ENCODE assay signal across 20 mouse cellular contexts in the genomic region with DNA sequence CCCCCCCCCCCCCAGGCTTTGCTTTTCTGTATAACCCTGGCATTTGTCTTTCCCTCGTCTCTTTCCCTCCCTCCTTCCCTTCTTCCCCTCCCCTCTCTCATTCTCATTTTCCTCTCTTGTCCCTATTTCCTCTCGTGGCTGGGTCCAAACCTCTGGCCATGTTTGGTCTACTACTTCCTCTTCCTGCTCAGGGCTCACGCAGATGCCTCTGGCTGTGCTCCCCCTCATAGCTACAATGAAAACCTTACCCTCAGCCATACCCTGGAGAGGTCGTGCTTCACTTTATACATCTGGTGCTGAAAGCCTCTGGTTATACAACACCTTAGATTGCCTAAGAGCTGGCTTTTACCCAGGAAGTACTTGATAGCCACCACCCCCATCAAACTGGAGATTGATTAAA. TPM values are rescaled to one million over a fixed set of nuclear protein-coding genes. Genes with fewer than 3 reads are reported as not detected.
DNase-seq lines count a peak whose midpoint lies in the region; ATAC-seq lines count a peak whose summit lies in the region.
"Had no signal": no experiment of that assay in that cellular context is flagged by ENCODE, and none has a peak within 500 bp of the region (broad histone marks: within the 10 kb centered on the region; RNA-seq: fewer than 3 reads in every experiment).

No protein-coding gene starts in this region.

- no peak for ATAC-seq in cerebellum, adult (ENCODE audit: insufficient number of reproducible peaks, low FRiP score, low TSS enrichment)
- peak; percentile 12; the same call in 1 of the 2 replicates for ATAC-seq in granulocyte monocyte progenitor cell, adult 5-6 weeks (replicated peaks; ENCODE audit: poor library complexity, severe bottlenecking)
- ATAC-seq: activated CD4-positive, CD25-positive, alpha-beta regulatory T cell, adult 4 months; forebrain, embryonic 16.5 days; midbrain, embryonic 13.5 days had no signal

- DNase-seq in cerebellum, adult 9-10 months, result peak; percentile 23
- DNase-seq in lung, postnatal 14 days, result peak; percentile 4
- DNase-seq in lung, postnatal 4 days, result no peak
- DNase-seq in 416B (ENCODE audit: low read depth), result peak; percentile 51
- no peak for DNase-seq in adrenal gland, postnatal 10 days
- DNase-seq: adrenal gland, adult 2 months; cerebellum, adult 8-10 months; heart, postnatal 4 days; kidney, adult 11 months; kidney, postnatal 25 days; liver; right cerebral cortex, postnatal 4 days had no signal

RNA-seq across cellular contexts. Expression of a gene that starts 1.9 kb away (rescaled TPM):
- total RNA-seq in granulocyte monocyte progenitor cell, adult 5-6 weeks (2014; fragmentation: Nextera tagmentation), result 43.6 and 49.0 TPM in 2 replicates
- 4.5 and 6.4 TPM in 2 replicates for total RNA-seq in granulocyte monocyte progenitor cell, adult 5-6 weeks (2017)
- total RNA-seq in adrenal gland, postnatal 10 days (2021), result 10 to 100 TPM; 15.0 to 15.1 TPM

RNA-seq across cellular contexts. Expression of a gene that starts 58.5 kb away (rescaled TPM):
- not detected in 2 replicates for total RNA-seq in granulocyte monocyte progenitor cell, adult 5-6 weeks (2014; fragmentation: Nextera tagmentation)
- total RNA-seq in granulocyte monocyte progenitor cell, adult 5-6 weeks (2017), result not detected in 2 replicates
- 1 to 10 TPM; 2.8 to 3.5 TPM for total RNA-seq in adrenal gland, postnatal 10 days (2021)
- total RNA-seq: common myeloid progenitor, adult 5-6 weeks; gastrocnemius, adult 8-10 months; megakaryocyte-erythroid progenitor cell, adult 5-6 weeks had no signal

Comparison
In these comparisons a context has a peak if more than half of its experiments do, and no peak if none do; other contexts are left out.
1. DNase-seq: peak in cerebellum, adult 9-10 months (single experiment), lung, postnatal 14 days (single experiment) and 416B (single experiment); none in lung, postnatal 4 days (0 of 2) and adrenal gland, postnatal 10 days (single experiment).